Comparison of ENCODE assay signal across 8 mouse cellular contexts in the genomic region with DNA sequence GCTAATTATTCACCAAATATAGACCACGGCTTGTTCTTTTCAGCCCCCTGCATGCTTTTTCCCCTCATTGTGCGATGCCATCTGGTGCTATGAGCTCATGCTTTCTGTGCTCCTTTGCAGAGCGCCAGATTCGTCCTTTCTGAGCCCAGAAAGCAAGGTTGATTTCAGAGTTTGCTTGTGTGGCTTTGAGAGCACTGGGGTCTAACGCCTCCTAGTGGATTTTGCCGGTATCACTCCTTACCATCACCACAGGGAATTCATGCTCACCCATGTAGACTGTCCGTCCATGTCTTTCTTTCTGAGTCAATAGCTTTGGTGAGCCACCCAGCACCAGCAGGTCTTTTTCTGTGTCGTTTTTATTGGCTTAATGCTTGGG. TPM values are rescaled to one million over a fixed set of nuclear protein-coding genes. Genes with fewer than 3 reads are reported as not detected.
DNase-seq lines count a peak whose midpoint lies in the region; ATAC-seq and TF ChIP-seq lines count a peak whose summit lies in the region.

No protein-coding gene starts in this region.

- WGBS in heart, embryonic 14.5 days = 19% methylated on average over 8 of the region's 8 CpGs
- 11% methylated on average over 8 of the region's 8 CpGs for WGBS in kidney, postnatal 0 days
- WGBS in limb, embryonic 15.5 days = 6% methylated on average over 8 of the region's 8 CpGs

- DNase-seq in brain, embryonic 14.5 days (ENCODE audit: low read depth) = peak; percentile 98
- peak; percentile 70 for DNase-seq in fibroblast of lung, adult 2 months (ENCODE audit: low read depth)
- peak; percentile 86 for DNase-seq in kidney, postnatal 0 days (ENCODE audit: low spot score)
- DNase-seq in naive thymus-derived CD4-positive, alpha-beta T cell, adult 2 months (ENCODE audit: low read depth) = peak; percentile 49
- peak; percentile 84 for DNase-seq in testis, postnatal 10 days (ENCODE audit: low spot score)

- peak; percentile 63 for TF ChIP-seq CTCF in ES-Bruce4 (IDR thresholded peaks at IDR 0.05; ENCODE audit: low read depth, low read length)
- TF ChIP-seq CTCF in brain, embryonic 14.5 days (IDR thresholded peaks at IDR 0.05; ENCODE audit: borderline replicate concordance, extremely low read depth, insufficient read depth, insufficient read length) = peak; percentile 89
- peak; percentile 94 for TF ChIP-seq CTCF in kidney, postnatal 0 days (IDR thresholded peaks at IDR 0.05; ENCODE audit: low read depth)

- no peak for TF ChIP-seq POLR2A in ES-Bruce4 (IDR thresholded peaks at IDR 0.05; ENCODE audit: insufficient read depth, low read length)
- no peak for TF ChIP-seq POLR2A in brain, embryonic 14.5 days (IDR thresholded peaks at IDR 0.05; ENCODE audit: borderline replicate concordance, extremely low read depth, insufficient read depth, insufficient read length, poor library complexity, severe bottlenecking)

- no peaks in the 10 kb centered on the region for H3K27me3 ChIP-seq in ES-Bruce4 (ENCODE audit: control insufficient read depth, insufficient read depth, low read length, poor library complexity, severe bottlenecking)
- no peaks in the 10 kb centered on the region for H3K27me3 ChIP-seq in heart, embryonic 14.5 days (ENCODE audit: control insufficient read depth, insufficient read depth, low read length)
- no peaks in the 10 kb centered on the region for H3K27me3 ChIP-seq in kidney, postnatal 0 days (ENCODE audit: insufficient read depth, low read length)
- no peaks in the 10 kb centered on the region for H3K27me3 ChIP-seq in limb, embryonic 15.5 days

- TF ChIP-seq EP300 in ES-Bruce4 (IDR thresholded peaks at IDR 0.05; ENCODE audit: insufficient read depth, low read depth, low read length) = no peak

- no peak overlapping the region for H3K27ac ChIP-seq in ES-Bruce4 (ENCODE audit: insufficient read depth, low read length)
- 0 out of 4 replicates have a peak overlapping the region, but pooled peaks of 1 of the 2 experiments have one; percentile 53 for H3K27ac ChIP-seq in heart, embryonic 14.5 days (replicated peaks in 1 of 2; ENCODE audit: control insufficient read depth in 1 of 2, insufficient read depth in 1 of 2, low read depth in 2 of 2, low read length in 2 of 2)
- H3K27ac ChIP-seq in kidney, postnatal 0 days = no peak overlapping the region
- H3K27ac ChIP-seq in limb, embryonic 15.5 days = peak overlapping the region; percentile 6; the same call in 1 of the 2 replicates

- H3K4me1 ChIP-seq in ES-Bruce4 (ENCODE audit: control insufficient read depth, insufficient read depth, low read length) = no peaks in the 10 kb centered on the region
- H3K4me1 ChIP-seq in heart, embryonic 14.5 days (ENCODE audit: control insufficient read depth in 2 of 2, insufficient read depth in 2 of 2, low read length in 2 of 2) = peaks cover 2 to 7% of the 10 kb centered on the region in 2 experiments; a peak in 1 of 4 replicates
- H3K4me1 ChIP-seq in kidney, postnatal 0 days (replicated peaks; ENCODE audit: insufficient read depth, low read length) = 0 out of 2 replicates have a peak, but pooled peaks cover 2% of the 10 kb centered on the region
- no peaks in the 10 kb centered on the region for H3K4me1 ChIP-seq in limb, embryonic 15.5 days

- ATAC-seq in heart, embryonic 14.5 days (ENCODE audit: insufficient number of reproducible peaks, insufficient read depth, low FRiP score, low read depth) = peak; percentile 21; the same call in 1 of the 2 replicates
- ATAC-seq in kidney, postnatal 0 days (replicated peaks; ENCODE audit: low FRiP score, low read depth) = no peak
- no peak for ATAC-seq in limb, embryonic 15.5 days (ENCODE audit: insufficient number of reproducible peaks, low FRiP score, low TSS enrichment, low read depth)

- no peaks in the 10 kb centered on the region for H3K9me3 ChIP-seq in ES-Bruce4 (replicated peaks; ENCODE audit: control insufficient read depth, insufficient read depth, low read length, poor library complexity, severe bottlenecking)
- H3K9me3 ChIP-seq in heart, embryonic 14.5 days (ENCODE audit: control insufficient read depth, low read length) = no peaks in the 10 kb centered on the region
- no peaks in the 10 kb centered on the region for H3K9me3 ChIP-seq in kidney, postnatal 0 days (replicated peaks; ENCODE audit: low read length)
- H3K9me3 ChIP-seq in limb, embryonic 15.5 days = no peaks in the 10 kb centered on the region

- H3K4me2 ChIP-seq in heart, embryonic 14.5 days (ENCODE audit: low read length) = no peak overlapping the region
- no peak overlapping the region for H3K4me2 ChIP-seq in kidney, postnatal 0 days (ENCODE audit: low read length)
- 0 out of 2 replicates have a peak overlapping the region, but pooled peaks have one; percentile 2 for H3K4me2 ChIP-seq in limb, embryonic 15.5 days

- no peaks in the 10 kb centered on the region for H3K36me3 ChIP-seq in ES-Bruce4 (ENCODE audit: control insufficient read depth, insufficient read depth, low read length, poor library complexity, severe bottlenecking)
- H3K36me3 ChIP-seq in heart, embryonic 14.5 days (ENCODE audit: control insufficient read depth, insufficient read depth, low read length) = no peaks in the 10 kb centered on the region
- no peaks in the 10 kb centered on the region for H3K36me3 ChIP-seq in kidney, postnatal 0 days (ENCODE audit: insufficient read depth, low read length)
- H3K36me3 ChIP-seq in limb, embryonic 15.5 days = no peaks in the 10 kb centered on the region

- H3K9ac ChIP-seq in ES-Bruce4 (ENCODE audit: low read depth, poor library complexity, severe bottlenecking) = no peak overlapping the region
- H3K9ac ChIP-seq in heart, embryonic 14.5 days (ENCODE audit: low read length) = no peak overlapping the region
- no peak overlapping the region for H3K9ac ChIP-seq in kidney, postnatal 0 days (ENCODE audit: low read depth, low read length)
- no peak overlapping the region for H3K9ac ChIP-seq in limb, embryonic 15.5 days

- H3K4me3 ChIP-seq in ES-Bruce4 (ENCODE audit: low read depth, low read length) = no peak overlapping the region
- H3K4me3 ChIP-seq in heart, embryonic 14.5 days (ENCODE audit: control insufficient read depth in 1 of 2, insufficient read depth in 1 of 2, low read depth in 1 of 2, low read length in 2 of 2) = no peak overlapping the region
- H3K4me3 ChIP-seq in kidney, postnatal 0 days (replicated peaks; ENCODE audit: low read depth, low read length) = no peak overlapping the region
- no peak overlapping the region for H3K4me3 ChIP-seq in limb, embryonic 15.5 days

RNA-seq across cellular contexts. Expression of a gene that starts 38.0 kb away (rescaled TPM):
- polyA plus RNA-seq in ES-Bruce4 (2011; ENCODE audit: insufficient read depth, insufficient read length, low read depth, missing spikeins) = not detected in 2 replicates
- 31.8 and 38.1 TPM in 2 replicates for polyA plus RNA-seq in brain, embryonic 14.5 days (2012; rRNA removed)
- 6.1 and 7.0 TPM in 2 replicates for polyA plus RNA-seq in heart, embryonic 14.5 days (2014; fragmentation: Nextera tagmentation; extraction: Ambion mirVana)
- 41.8 and 46.0 TPM in 2 replicates for polyA plus RNA-seq in kidney, postnatal 0 days (2015; fragmentation: Nextera tagmentation; extraction: Ambion mirVana)
- polyA plus RNA-seq in limb, embryonic 15.5 days (2015; fragmentation: Nextera tagmentation; extraction: Ambion mirVana) = 6.4 and 7.0 TPM in 2 replicates
